Mouse (Mus musculus) MEL (cell line): ENCODE data around the gene Sema4f.
A peak's percentile ranks its signal among the peaks of the same experiment; 100 is the strongest.

Source experiments
- CTCF ChIP-seq, 3 experiments: IDR thresholded peaks in 2 of 3; conservative IDR thresholded peaks in 1 of 3; 2 replicates each; pipeline ENCODE4 v1.5.1; 2011 to 2012; ENCODE audit warnings: low read length in 3 of 3, low read depth in 2 of 3, mild to moderate bottlenecking in 2 of 3, improper control_type of control experiment in 1 of 3, inconsistent platforms in 1 of 3, mixed read lengths in 1 of 3, moderate library complexity in 1 of 3; ENCODE audit not compliant: control insufficient read depth in 1 of 3, insufficient read depth in 1 of 3, poor library complexity in 1 of 3, severe bottlenecking in 1 of 3
- EP300 ChIP-seq, 2 experiments: IDR thresholded peaks; 2 replicates each; pipeline ENCODE4 v1.6.1; 2011; ENCODE audit warnings: improper control_type of control experiment in 2 of 2, low read length in 2 of 2, low read depth in 1 of 2, mild to moderate bottlenecking in 1 of 2
- NELFE ChIP-seq: IDR thresholded peaks from 2 replicates; pipeline ENCODE4 v1.6.1; 2011; ENCODE audit warnings: low read depth, low read length, improper control_type of control experiment
- POLR2A ChIP-seq, 2 experiments: IDR thresholded peaks; 2 replicates each; pipeline ENCODE4 v1.6.1; 2011 to 2012; ENCODE audit warnings: low read length in 2 of 2, mild to moderate bottlenecking in 2 of 2, control low read depth in 1 of 2, improper control_type of control experiment in 1 of 2, low read depth in 1 of 2, moderate library complexity in 1 of 2; ENCODE audit not compliant: control insufficient read depth in 1 of 2, insufficient read depth in 1 of 2, poor library complexity in 1 of 2
- POLR2AphosphoS5 ChIP-seq: IDR thresholded peaks from 2 replicates; pipeline ENCODE4 v1.6.1; 2012; ENCODE audit warnings: low read depth, borderline replicate concordance, mild to moderate bottlenecking, inconsistent platforms, low read length, moderate library complexity, mixed read lengths
- TCF12 ChIP-seq: IDR thresholded peaks from 2 replicates; pipeline ENCODE4 v1.6.1; 2014; ENCODE audit warnings: low read depth, mild to moderate bottlenecking, inconsistent platforms, low read length, improper control_type of control experiment, moderate library complexity
- USF1 ChIP-seq: IDR thresholded peaks from 2 replicates; pipeline ENCODE4 v1.6.1; 2014; ENCODE audit warnings: low read depth, mild to moderate bottlenecking, inconsistent platforms, low read length, improper control_type of control experiment, moderate library complexity

DNA sequence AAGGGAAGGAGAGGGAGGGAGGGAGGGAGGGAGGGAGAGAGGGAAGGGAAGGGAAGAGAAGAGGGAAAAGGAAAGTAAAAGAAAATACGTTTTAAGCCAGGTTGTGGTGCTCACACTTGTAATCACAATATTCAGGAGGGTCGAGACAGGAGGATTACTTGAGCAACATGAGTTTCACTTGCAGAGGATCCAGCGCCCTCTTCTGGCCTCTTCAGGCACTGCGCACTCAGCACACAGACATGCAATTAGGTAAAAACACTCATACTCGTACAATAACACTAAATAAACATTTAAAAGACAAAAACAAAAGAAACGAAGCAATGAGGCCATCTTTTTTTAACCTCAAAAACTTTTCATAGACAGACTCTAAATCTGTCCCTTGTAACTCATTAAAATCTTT lies 6.2 kb upstream of the Sema4f start:
- no peak for TF ChIP-seq TCF12
- no peak for TF ChIP-seq EP300 (IDR thresholded peaks at IDR 0.05; ENCODE audit: low read depth in 1 of 2, low read length in 2 of 2)
- TF ChIP-seq POLR2AphosphoS5: no peak
- TF ChIP-seq NELFE: no peak
- TF ChIP-seq POLR2A (IDR thresholded peaks at IDR 0.05; ENCODE audit: control insufficient read depth in 1 of 2, insufficient read depth in 1 of 2, low read depth in 1 of 2, low read length in 2 of 2, poor library complexity in 1 of 2): no peak
- no peak for TF ChIP-seq USF1
- peak; percentile 68 to 85 (median 77) for TF ChIP-seq CTCF (IDR thresholded peaks at IDR 0.05 in 2 of 3, conservative IDR thresholded peaks at IDR 0.05 in 1 of 3; ENCODE audit: control insufficient read depth in 1 of 3, insufficient read depth in 1 of 3, low read depth in 2 of 3, low read length in 3 of 3, poor library complexity in 1 of 3, severe bottlenecking in 1 of 3)
